Mouse (Mus musculus) heart, embryonic 13.5 days (tissue): ENCODE measurements at regions not wholly inside any gene's neighbourhood (a gene's known extent, or its start where the extent isn't known, plus 50 kb on each side); places are given as distances from the start of the nearest gene placed in this dataset.

ENCODE experiments used
- ATAC-seq: fragments of 200-750 bp; cut with Nextera tagmentation; 2 replicates; pipeline ENCODE4 v1.8.0; 2017; ENCODE audit warnings: moderate TSS enrichment; ENCODE audit not compliant: insufficient number of reproducible peaks, low FRiP score, low TSS enrichment; ENCODE audit errors: extremely low read depth
- H3K27ac ChIP-seq: fragments of 300-500 bp; sonication (generic); replicated peaks from 2 replicates; pipeline ENCODE4 v1.5.1; 2015; ENCODE audit warnings: moderate library complexity, mild to moderate bottlenecking, inconsistent platforms
- H3K27me3 ChIP-seq: fragments of 300-500 bp; sonication (generic); replicated peaks from 2 replicates; pipeline ENCODE4 v1.6.1; 2015; ENCODE audit warnings: mild to moderate bottlenecking, inconsistent platforms
- H3K36me3 ChIP-seq: fragments of 300-500 bp; sonication (generic); 2 replicates; pipeline ENCODE4 v1.6.1; 2015; ENCODE audit warnings: mild to moderate bottlenecking, inconsistent platforms
- H3K4me1 ChIP-seq: fragments of 300-500 bp; sonication (generic); 2 replicates; pipeline ENCODE4 v1.6.1; 2015; ENCODE audit warnings: inconsistent platforms
- H3K4me2 ChIP-seq: fragments of 300-500 bp; sonication (generic); 2 replicates; pipeline ENCODE4 v1.6.1; 2015; ENCODE audit warnings: inconsistent platforms, mild to moderate bottlenecking, moderate library complexity
- H3K4me3 ChIP-seq: fragments of 300-500 bp; sonication (generic); 2 replicates; pipeline ENCODE4 v1.5.1; 2015; ENCODE audit warnings: moderate library complexity, mild to moderate bottlenecking, inconsistent platforms
- H3K9ac ChIP-seq: fragments of 300-500 bp; sonication (generic); 2 replicates; pipeline ENCODE4 v1.6.1; 2015; ENCODE audit warnings: inconsistent platforms, mild to moderate bottlenecking, moderate library complexity
- H3K9me3 ChIP-seq: fragments of 300-500 bp; sonication (generic); 2 replicates; pipeline ENCODE4 v1.6.1; 2016; ENCODE audit warnings: inconsistent platforms
- WGBS: fragments of 180-500 bp; shearing (Covaris S2); methylation state at CpG from one replicate; pipeline ENCODE4 v1.1.7; 2015; ENCODE audit warnings: mixed read lengths; 5-methylcytosine and 5-hydroxymethylcytosine counted together

DNA sequence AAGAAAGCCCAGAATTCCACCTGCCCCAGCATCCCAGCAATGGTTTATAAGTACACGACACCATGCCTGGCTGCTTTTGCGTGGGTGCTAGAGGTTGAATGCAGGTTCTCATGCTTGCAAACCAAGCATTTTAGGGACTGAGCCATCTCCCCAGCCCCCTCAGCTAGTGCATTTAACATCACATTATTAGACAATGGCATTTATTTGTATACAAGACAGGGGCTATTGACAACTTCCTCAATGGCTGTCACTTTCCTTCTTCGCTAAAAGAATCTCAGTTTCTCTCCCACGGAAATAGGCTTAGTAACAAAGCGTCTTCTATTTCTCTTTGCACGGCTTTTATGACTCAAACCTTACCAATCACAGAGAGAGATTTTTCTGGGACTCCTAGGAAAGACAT, 141.7 kb upstream of the Lrfn2 start:
- H3K9me3 ChIP-seq = no peaks in the 10 kb centered on the region
- ATAC-seq = no peak
- H3K27ac ChIP-seq = no peak overlapping the region
- no peak overlapping the region for H3K4me3 ChIP-seq
- H3K4me2 ChIP-seq = no peak overlapping the region
- WGBS = 83% methylated on average over 6 of the region's 6 CpGs
- H3K27me3 ChIP-seq = no peaks in the 10 kb centered on the region; the same call in 1 of the 2 replicates
- H3K9ac ChIP-seq = no peak overlapping the region
- H3K36me3 ChIP-seq = no peaks in the 10 kb centered on the region
- no peaks in the 10 kb centered on the region for H3K4me1 ChIP-seq

DNA sequence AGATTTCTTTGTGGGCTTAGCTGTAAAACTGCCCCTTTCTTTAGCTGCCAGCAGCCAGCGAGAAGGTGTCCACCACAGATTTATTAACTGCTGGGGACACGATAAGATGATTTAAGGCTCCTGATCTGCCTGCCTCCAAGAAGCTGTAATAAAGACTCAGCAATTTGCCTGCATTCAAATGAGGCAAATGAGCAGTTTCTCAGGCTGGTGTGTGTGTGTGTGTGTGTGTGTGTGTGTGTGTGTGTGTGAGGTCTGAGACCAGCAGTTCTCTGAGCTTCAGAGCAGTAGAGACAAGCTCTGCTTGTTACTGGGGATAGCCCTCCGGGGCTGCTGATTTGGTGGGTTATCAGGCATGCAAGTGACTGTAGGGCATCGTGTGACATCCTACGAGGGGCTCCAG, 139.2 kb upstream of the Lrfn2 start:
- Histone ChIP-seq H3K27ac (no peak overlapping the region), H3K36me3 (no peaks in the 10 kb centered on the region), H3K9ac (no peak overlapping the region), H3K4me2 (no peak overlapping the region), H3K4me1 (no peaks in the 10 kb centered on the region), H3K27me3 (no peaks in the 10 kb centered on the region), H3K9me3 (no peaks in the 10 kb centered on the region), H3K4me3 (no peak overlapping the region)
- no peak for ATAC-seq
- WGBS = 55% methylated on average over 5 of the region's 5 CpGs

DNA sequence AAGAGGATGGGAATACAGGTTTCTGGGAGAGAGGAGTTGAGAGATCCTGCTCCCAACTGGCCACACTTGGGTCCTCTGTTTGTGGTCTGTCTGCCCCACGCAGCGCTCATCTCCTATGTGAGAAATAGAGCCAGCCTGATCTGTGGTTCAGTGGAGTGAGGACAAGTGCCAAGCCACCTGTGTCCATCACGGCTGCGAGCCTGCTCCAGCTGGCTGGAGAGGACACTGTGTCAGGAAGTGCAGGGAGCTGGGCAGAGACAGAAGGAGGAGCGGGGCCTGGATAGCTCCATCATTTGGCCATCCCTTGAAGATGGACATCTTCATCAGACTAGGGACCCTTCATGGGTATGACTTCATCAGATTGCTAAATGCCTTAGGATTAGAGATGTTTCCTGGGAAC, 136.4 kb upstream of the Lrfn2 start:
- 71% methylated on average over 5 of the region's 5 CpGs for WGBS
- no peaks in the 10 kb centered on the region for H3K9me3 ChIP-seq

DNA sequence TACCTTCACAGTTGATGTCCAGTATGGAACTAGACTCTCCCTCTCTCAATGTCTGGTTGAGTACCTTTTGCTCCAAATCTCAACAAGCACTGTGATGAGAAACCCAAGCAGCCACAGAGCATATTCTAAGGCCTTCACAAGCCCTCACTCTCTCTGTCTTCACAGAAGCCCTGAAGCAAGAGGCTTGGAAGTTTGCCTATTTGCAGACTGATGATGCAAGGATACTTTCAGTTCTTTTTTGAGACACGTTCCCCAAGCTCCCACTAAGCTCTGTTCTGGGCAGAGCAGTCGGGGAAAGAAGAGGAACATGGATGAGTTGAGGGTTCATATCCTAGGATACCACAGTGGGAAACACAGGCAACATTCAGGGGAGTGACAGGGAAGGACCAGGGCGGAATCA, 134.0 kb upstream of the Lrfn2 start:
- H3K27ac ChIP-seq = no peak overlapping the region
- ATAC-seq = no peak
- no peaks in the 10 kb centered on the region for H3K36me3 ChIP-seq
- no peaks in the 10 kb centered on the region for H3K4me1 ChIP-seq
- H3K9ac ChIP-seq = no peak overlapping the region
- no peaks in the 10 kb centered on the region for H3K27me3 ChIP-seq
- no peak overlapping the region for H3K4me3 ChIP-seq
- H3K9me3 ChIP-seq = no peaks in the 10 kb centered on the region
- 62% methylated on average over 3 of the region's 3 CpGs for WGBS
- H3K4me2 ChIP-seq = no peak overlapping the region

More for the DNA sequence above, 136.4 kb upstream of the Lrfn2 start:
- Histone ChIP-seq H3K4me3 (no peak overlapping the region), H3K4me1 (no peaks in the 10 kb centered on the region), H3K27ac (no peak overlapping the region), H3K36me3 (no peaks in the 10 kb centered on the region), H3K27me3 (no peaks in the 10 kb centered on the region), H3K4me2 (no peak overlapping the region), H3K9ac (no peak overlapping the region)
- ATAC-seq = no peak

DNA sequence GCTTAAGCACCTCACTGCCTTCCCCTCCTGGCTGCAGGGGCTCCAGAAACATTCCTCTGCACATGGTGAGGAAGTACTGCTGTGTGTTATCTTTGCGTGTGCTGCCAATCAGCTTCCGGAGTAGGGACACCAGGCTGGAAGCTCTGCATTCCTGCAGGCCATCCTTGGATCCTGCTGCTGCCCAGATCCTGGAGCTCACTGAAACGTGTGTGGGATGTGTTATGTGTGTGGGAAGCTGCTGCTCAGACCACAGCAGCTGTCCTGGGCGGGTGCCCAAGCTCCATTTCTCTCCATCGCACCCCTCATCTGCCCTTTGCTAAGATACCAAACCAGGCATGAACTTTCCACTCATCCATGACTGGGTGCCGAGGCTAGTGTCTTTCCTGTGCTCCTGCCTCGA, 129.5 kb upstream of the Lrfn2 start:
- H3K27ac ChIP-seq = no peak overlapping the region
- no peak overlapping the region for H3K9ac ChIP-seq
- H3K4me1 ChIP-seq = no peaks in the 10 kb centered on the region
- no peak overlapping the region for H3K4me3 ChIP-seq
- H3K27me3 ChIP-seq = no peaks in the 10 kb centered on the region
- no peak overlapping the region for H3K4me2 ChIP-seq
- 37% methylated on average over 7 of the region's 7 CpGs for WGBS
- no peak for ATAC-seq
- no peaks in the 10 kb centered on the region for H3K9me3 ChIP-seq
- H3K36me3 ChIP-seq = no peaks in the 10 kb centered on the region

DNA sequence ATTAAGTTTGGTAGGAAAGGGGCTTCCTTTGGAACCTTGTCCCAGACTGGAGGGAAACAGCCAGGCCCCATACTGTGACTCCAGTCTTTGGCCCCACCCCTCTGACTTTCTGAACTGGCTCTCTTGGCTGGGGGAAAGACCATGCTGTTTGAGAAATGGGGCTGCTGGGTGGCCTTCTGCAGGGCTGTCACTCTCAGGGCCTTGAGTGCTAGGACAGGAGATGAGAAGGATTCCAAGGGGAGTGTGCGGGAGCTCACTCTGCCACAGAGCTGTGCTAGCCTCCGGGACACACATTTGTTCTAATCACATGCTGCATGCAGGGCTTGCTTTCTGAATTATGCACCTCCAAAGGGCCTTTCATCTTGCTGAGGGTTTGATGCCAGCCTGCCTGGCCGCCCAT, 124.3 kb upstream of the Lrfn2 start:
- Histone ChIP-seq H3K9me3 (no peaks in the 10 kb centered on the region), H3K36me3 (no peaks in the 10 kb centered on the region), H3K27ac (no peak overlapping the region), H3K27me3 (no peaks in the 10 kb centered on the region), H3K4me3 (no peak overlapping the region), H3K9ac (no peak overlapping the region), H3K4me2 (no peak overlapping the region), H3K4me1 (no peaks in the 10 kb centered on the region)
- 61% methylated on average over 3 of the region's 3 CpGs for WGBS
- ATAC-seq = no peak

DNA sequence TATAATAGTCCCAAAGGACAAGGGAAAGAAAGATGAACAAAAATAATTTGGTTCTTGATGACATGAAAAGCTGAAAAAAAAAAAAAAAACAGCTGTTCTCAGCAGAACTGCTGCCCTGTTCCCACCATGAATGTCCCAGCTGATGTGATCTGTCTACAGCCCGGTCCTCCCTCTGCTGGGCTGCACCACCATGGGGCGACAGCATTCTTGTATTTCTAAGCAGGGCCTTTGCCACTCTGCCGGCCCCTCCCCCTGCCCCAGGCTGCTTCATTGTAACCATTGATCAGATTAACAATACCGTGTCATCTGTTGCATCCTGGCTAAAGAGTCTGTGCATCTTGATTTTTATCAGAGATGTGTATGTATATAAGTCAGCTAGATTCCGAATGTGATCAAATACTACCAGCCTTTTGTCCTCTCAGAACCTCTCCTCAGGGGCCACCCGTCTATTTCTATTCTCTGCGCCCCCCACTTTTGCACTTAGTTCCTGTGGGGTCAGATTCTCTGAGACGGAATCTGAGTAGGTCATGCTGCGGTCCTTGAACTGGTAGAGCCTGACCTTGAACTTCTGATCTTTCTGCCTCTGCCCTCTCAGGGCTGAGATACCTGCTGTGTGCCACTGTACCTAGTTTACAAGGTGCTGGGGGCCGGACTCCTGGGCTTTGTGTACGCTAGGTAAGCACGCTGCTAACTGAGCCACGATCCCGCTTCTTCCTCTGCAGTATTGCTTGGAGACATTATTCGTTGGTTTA, 117.2 kb upstream of the Lrfn2 start:
- Histone ChIP-seq H3K4me1 (peaks cover 18% of the 10 kb centered on the region), H3K9me3 (no peaks in the 10 kb centered on the region), H3K4me3 (no peak overlapping the region), H3K9ac (no peak overlapping the region), H3K36me3 (no peaks in the 10 kb centered on the region), H3K4me2 (no peak overlapping the region), H3K27me3 (no peaks in the 10 kb centered on the region), H3K27ac (no peak overlapping the region)
- 61% methylated on average over 15 of the region's 15 CpGs for WGBS
- ATAC-seq = no peak

DNA sequence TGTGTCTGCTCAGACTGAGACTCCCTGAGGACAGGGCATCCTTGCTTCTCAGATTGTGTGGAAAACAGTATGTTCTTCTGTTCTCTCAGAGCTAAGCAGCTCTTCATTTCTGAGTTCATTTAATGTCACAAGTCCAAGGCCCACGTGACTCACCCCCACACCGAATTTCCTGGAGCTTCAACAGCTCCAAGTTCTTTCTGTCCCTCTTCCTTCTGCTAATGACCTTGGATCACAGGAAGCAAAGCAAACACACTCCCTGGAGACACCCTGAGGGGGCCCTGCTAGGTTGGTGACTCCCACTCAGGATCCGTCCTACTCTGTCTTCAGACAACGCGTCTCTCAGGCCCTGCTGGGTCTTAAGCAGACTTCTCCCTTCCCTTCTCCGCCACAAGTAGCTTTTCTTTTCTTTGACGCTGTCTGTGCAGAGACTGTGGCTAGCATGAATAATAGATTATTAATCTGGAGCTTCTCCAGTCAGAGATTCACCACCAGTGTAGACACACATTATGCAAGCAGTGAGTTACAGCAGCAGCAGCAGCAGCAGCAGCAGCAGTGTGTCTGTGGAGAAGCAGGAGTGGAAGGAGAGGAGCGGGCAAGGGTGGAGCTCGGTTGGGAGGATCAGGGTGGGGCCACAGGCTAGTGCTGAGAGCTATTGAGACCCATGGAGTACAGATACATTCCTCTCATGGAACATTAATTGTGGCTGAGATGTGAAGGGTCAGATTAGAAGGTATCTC, 115.4 kb upstream of the Lrfn2 start:
- no peaks in the 10 kb centered on the region for H3K9me3 ChIP-seq
- no peak overlapping the region for H3K9ac ChIP-seq
- ATAC-seq = no peak
- no peak overlapping the region for H3K27ac ChIP-seq
- H3K36me3 ChIP-seq = no peaks in the 10 kb centered on the region
- no peak overlapping the region for H3K4me2 ChIP-seq
- peaks cover 18% of the 10 kb centered on the region for H3K4me1 ChIP-seq
- no peaks in the 10 kb centered on the region for H3K27me3 ChIP-seq
- 63% methylated on average over 9 of the region's 9 CpGs for WGBS
- H3K4me3 ChIP-seq = no peak overlapping the region

DNA sequence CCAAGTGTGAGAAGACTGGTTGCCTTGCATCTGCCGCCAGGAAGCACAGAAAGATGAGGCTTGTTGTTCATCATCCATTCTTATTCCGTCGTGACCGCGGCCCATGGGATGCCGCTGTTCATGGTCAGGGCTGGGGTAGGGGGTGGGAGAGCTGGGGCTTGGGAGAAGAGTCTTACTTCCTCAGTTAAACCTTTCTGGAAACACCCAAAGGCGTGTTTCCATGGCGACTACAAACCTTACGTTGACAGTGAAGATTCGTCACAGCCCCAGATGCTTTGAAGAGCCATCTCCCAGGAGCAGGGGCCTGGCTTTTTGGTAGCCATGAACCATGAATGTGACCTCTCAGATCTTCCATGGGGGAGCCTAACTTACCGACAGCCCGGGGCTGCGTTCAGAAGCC, 114.6 kb upstream of the Lrfn2 start:
- H3K4me3 ChIP-seq = no peak overlapping the region
- no peaks in the 10 kb centered on the region for H3K27me3 ChIP-seq
- H3K36me3 ChIP-seq = no peaks in the 10 kb centered on the region
- ATAC-seq = no peak
- WGBS = 70% methylated on average over 13 of the region's 13 CpGs
- H3K4me2 ChIP-seq = no peak overlapping the region
- no peak overlapping the region for H3K9ac ChIP-seq
- H3K4me1 ChIP-seq = peaks cover 18% of the 10 kb centered on the region
- no peaks in the 10 kb centered on the region for H3K9me3 ChIP-seq
- no peak overlapping the region for H3K27ac ChIP-seq

DNA sequence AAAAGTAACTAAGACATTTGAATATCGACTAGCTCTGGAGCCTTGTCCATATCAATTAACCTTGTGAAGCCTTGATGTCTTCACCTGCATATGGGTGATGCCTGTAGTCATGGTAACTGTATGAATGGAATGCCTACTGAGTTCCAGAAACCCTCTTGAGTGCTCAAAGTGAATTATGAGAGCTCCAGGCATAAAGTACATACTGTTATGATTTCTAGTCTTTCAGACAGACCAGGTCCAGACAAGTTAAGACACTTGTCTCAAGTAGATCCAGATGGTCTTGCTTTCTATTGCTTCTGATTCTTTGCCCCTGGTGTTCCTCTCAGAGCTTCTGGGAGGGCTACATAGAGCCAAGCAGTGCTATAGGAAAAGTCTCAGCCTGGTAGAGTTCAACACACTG, 112.5 kb upstream of the Lrfn2 start:
- H3K4me1 ChIP-seq = peaks cover 9% of the 10 kb centered on the region
- WGBS = 74% methylated on average over 1 of the region's 1 CpGs
- H3K4me2 ChIP-seq = no peak overlapping the region
- no peak overlapping the region for H3K4me3 ChIP-seq
- ATAC-seq = no peak
- H3K9ac ChIP-seq = no peak overlapping the region
- no peaks in the 10 kb centered on the region; the same call in 1 of the 2 replicates for H3K27me3 ChIP-seq
- H3K36me3 ChIP-seq = no peaks in the 10 kb centered on the region
- no peaks in the 10 kb centered on the region for H3K9me3 ChIP-seq
- no peak overlapping the region for H3K27ac ChIP-seq

DNA sequence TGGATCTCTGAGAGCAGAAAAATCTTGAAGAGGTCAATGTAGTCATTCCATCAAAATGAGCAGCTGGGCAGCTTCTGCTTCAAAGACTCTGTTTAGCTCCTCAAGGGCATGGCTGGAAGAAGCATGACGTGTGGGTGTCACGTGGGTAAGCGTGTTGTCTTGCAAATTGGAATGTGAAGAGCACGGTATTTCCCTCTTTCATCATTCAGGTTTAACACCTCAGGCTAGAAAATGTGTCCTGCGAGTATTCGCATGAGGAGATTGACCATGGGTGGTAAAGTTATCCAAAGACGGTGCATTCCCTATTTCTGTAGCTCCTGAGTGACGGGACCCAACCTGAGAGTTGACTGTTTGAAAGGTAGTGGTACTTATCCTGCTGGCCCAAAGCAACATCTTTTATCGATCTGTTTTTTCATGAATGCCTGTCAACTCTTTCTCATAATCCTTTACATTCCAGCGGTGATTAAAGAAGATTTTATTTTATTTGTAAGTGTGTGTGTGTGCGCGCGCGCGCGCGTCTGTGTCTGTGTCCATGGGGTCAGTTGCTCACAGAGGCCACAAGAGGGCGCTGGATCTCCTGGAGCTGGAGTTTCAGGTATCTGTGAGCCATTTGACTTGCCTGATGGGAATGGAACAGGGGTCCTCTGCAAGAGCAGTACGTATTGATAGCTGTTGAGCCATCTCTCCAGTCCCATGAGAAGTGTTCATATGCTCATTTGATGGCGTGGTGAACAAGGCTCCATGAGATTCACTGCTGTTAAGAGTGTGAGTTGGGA, 109.9 kb upstream of the Lrfn2 start:
- H3K4me3 ChIP-seq = no peak overlapping the region
- H3K36me3 ChIP-seq = no peaks in the 10 kb centered on the region
- no peak for ATAC-seq
- no peak overlapping the region for H3K4me2 ChIP-seq
- H3K9ac ChIP-seq = no peak overlapping the region
- WGBS = 86% methylated on average over 20 of the region's 20 CpGs
- no peaks in the 10 kb centered on the region for H3K9me3 ChIP-seq
- H3K27me3 ChIP-seq = no peaks in the 10 kb centered on the region; the same call in 1 of the 2 replicates
- no peak overlapping the region for H3K27ac ChIP-seq
- H3K4me1 ChIP-seq = no peaks in the 10 kb centered on the region
